Mouse (Mus musculus): ENCODE results near the gene Ttc7b. TPM values are rescaled to one million over a fixed set of nuclear protein-coding genes. Genes with fewer than 3 reads are reported as not detected.

Ttc7b gene
- total RNA-seq, 2 experiments from 2014 or later: 224 to 230 TPM

- DNase-seq (ENCODE audit: low spot score in 2 of 2): no peak
- intact Hi-C loops (cut with DNase I): loop anchor here (10.0 kb wide), 1 partner anchor 120 kb away; no protein-coding TSS in a partner anchor
Observed at GRCm38 (mm10) chr12:100474661-100475321, 45.8 kb downstream of the Ttc7b start.

GRCm38 (mm10) chr12:100470295-100470694 is 50.3 kb downstream of the Ttc7b start:
- intact Hi-C loops (cut with DNase I): loop anchor here (10.0 kb wide), 1 partner anchor 115 kb away; no protein-coding TSS in a partner anchor
- no peak for DNase-seq (ENCODE audit: low spot score in 2 of 2)

DNA sequence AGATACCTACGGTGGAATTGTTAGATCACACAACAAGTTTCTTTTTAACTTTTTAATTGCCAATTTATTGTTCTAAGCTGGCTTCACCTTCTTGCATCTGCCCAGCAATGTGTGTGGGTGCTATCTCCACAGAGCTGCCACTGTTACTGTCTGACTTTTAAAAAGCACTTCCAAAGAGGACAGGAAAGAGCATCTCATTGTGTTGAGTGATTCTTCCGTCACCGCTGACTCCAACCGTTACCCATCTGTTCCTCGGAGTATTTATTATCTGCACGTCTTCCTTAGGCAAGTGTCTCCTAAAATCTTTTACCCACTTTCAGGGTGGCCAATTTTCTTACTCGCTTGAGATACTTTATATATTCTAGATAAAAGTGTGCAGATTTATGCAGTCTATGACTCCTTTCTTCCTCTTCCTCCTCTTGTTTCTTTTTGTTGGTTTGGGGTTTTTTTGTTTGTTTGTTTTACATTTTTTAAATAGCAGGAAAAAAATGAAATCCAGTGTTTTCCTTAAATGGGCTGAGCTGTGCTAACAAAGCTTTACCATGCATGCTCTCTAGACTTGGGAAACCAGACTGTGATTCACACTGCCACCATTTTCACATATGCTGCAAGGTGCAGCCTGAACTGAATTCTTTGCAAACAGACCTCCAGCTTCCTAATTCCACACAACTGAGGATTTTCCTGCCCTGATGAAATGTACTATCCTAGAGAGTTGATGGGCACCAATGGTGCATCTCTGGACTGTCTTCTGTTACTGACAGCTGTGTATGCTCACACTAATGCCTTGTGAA is 50.9 kb downstream of the Ttc7b start:
- peak in 1 of 2 experiments; percentile 72 for DNase-seq (ENCODE audit: low spot score in 2 of 2)
- intact Hi-C loops (cut with DNase I): loop anchor here (10.0 kb wide), 1 partner anchor 115 kb away; no protein-coding TSS in a partner anchor

- intact Hi-C loops (cut with DNase I): no loop called here
- DNase-seq (ENCODE audit: low spot score in 2 of 2): no peak
Observed at GRCm38 (mm10) chr12:100465101-100465715, 55.4 kb downstream of the Ttc7b start.

GRCm38 (mm10) chr12:100457701-100458100 is 62.9 kb downstream of the Ttc7b start:
- intact Hi-C loops (cut with DNase I): no loop called here
- no peak for DNase-seq (ENCODE audit: low spot score in 2 of 2)

- no peak for DNase-seq (ENCODE audit: low spot score in 2 of 2)
- intact Hi-C loops (cut with DNase I): no loop called here
Observed at GRCm38 (mm10) chr12:100456257-100456975, 64.2 kb downstream of the Ttc7b start.

DNA sequence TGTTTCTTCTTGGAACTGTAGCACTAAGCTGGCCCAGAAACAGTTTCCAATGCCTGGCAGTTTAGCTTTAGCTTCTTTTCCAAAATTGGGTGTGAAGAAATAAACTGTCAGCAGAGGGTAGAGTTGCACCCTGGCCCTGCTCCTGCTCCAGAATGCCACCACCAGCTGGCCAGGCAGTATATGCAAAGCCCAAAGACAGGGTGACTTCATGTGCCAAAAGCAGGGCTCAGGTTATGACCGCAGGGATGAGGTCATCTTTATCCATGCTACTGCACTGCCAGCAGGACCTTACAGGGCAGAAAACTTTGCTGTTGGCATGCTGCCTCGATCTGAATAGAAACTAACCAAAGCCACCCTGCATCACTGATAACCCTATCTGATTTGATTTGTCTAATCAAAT is 65.2 kb downstream of the Ttc7b start:
- intact Hi-C loops (cut with DNase I): no loop called here
- DNase-seq (ENCODE audit: low spot score in 2 of 2): no peak

- DNase-seq (ENCODE audit: low spot score in 2 of 2): no peak
- intact Hi-C loops (cut with DNase I): no loop called here
Observed at GRCm38 (mm10) chr12:100447701-100448277, 72.8 kb downstream of the Ttc7b start.

GRCm38 (mm10) chr12:100447161-100447560 is 73.5 kb downstream of the Ttc7b start:
- intact Hi-C loops (cut with DNase I): no loop called here
- no peak for DNase-seq (ENCODE audit: low spot score in 2 of 2)

- intact Hi-C loops (cut with DNase I): no loop called here
- DNase-seq (ENCODE audit: low spot score in 2 of 2): no peak
Observed at GRCm38 (mm10) chr12:100445686-100446085, 74.9 kb downstream of the Ttc7b start.

DNA sequence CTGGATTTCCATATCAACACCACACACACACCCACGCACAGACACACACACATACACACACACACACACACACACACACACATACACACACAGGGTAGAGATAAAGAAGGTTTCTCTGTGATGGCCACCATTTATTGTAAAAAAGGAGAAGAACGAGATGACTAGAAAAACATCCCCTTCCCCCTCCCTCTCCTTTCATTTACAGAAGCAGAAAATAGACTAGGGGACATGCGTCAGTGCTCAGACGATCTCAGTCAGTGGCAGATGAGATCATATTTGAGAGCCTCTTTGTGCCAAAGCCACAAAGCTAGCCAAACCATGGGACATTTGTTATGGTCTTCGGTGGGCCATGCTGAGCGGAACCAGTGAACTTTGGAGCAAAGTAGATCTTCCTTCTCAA is 75.4 kb downstream of the Ttc7b start:
- no peak for DNase-seq (ENCODE audit: low spot score in 2 of 2)
- intact Hi-C loops (cut with DNase I): no loop called here

GRCm38 (mm10) chr12:100444671-100445165 is 75.9 kb downstream of the Ttc7b start:
- no peak for DNase-seq (ENCODE audit: low spot score in 2 of 2)
- intact Hi-C loops (cut with DNase I): no loop called here

DNA sequence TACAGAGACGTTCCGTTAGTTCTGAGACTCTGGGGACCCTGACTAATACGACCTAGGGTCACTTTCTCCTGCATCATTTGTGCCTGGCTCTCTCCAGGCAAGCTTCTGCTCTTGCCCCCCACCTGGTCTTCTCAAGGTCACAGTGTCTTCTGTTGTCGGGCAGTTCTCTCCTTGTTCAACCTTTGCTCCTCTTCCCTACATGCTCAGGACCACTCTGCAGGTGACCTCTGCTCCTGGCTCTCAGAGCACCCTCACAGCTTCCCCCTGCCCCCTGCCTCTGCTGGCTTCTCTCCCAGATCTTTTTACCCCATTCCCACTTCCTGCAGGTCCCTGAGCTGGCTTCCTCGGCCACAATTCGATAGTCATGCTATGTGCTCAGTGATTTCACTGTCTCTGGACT is 77.2 kb downstream of the Ttc7b start:
- no peak for DNase-seq (ENCODE audit: low spot score in 2 of 2)
- intact Hi-C loops (cut with DNase I): no loop called here

- intact Hi-C loops (cut with DNase I): no loop called here
- DNase-seq (ENCODE audit: low spot score in 2 of 2): no peak
Observed at GRCm38 (mm10) chr12:100441609-100442008, 79.0 kb downstream of the Ttc7b start.

DNA sequence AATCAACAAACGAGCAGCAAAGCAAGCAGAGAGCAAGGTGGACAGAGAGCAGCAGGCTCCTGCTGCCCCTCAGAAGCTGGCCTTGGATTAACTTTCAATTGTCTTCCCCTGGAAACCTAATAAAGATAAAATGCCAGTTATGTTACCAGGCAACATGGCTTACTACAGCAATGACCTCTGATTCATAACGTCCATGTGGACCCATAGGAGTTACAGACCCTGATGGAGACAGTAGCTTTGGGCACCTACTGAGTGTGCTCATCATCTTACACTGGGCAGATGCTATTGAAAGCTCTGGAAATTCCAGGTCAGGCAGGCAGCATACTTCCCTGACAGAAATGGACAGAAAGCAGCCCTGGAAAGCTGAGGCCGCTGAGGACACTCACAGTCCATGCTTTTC is 80.7 kb downstream of the Ttc7b start:
- no peak for DNase-seq (ENCODE audit: low spot score in 2 of 2)
- intact Hi-C loops (cut with DNase I): no loop called here

GRCm38 (mm10) chr12:100439145-100439755 is 81.4 kb downstream of the Ttc7b start:
- intact Hi-C loops (cut with DNase I): no loop called here
- DNase-seq (ENCODE audit: low spot score in 2 of 2): no peak

- peak in 1 of 2 experiments; percentile 63 for DNase-seq (ENCODE audit: low spot score in 2 of 2)
- intact Hi-C loops (cut with DNase I): loop anchor here (1.0 kb wide), 1 partner anchor 42 kb away; no protein-coding TSS in a partner anchor
Observed at GRCm38 (mm10) chr12:100438509-100438908, 82.1 kb downstream of the Ttc7b start.

- peak; percentile 63 to 85 for DNase-seq (ENCODE audit: low spot score in 2 of 2)
- intact Hi-C loops (cut with DNase I): loop anchor here (1.0 kb wide), 1 partner anchor 42 kb away; no protein-coding TSS in a partner anchor
Observed at GRCm38 (mm10) chr12:100437862-100438261, 82.8 kb downstream of the Ttc7b start.

GRCm38 (mm10) chr12:100435763-100436162 is 84.9 kb downstream of the Ttc7b start:
- DNase-seq (ENCODE audit: low spot score in 2 of 2): peak in 1 of 2 experiments; percentile 51

More at GRCm38 (mm10) chr12:100435763-100436162, 84.9 kb downstream of the Ttc7b start:
- intact Hi-C loops (cut with DNase I): no loop called here

Measured in left cerebral cortex, postnatal 25 days (tissue).